Mouse (Mus musculus) bone marrow, adult 2 months (tissue): Measurements from ENCODE around the gene Spice1. TPM values are rescaled to one million over a fixed set of nuclear protein-coding genes. Genes with fewer than 3 reads are reported as not detected.

ENCODE experiments used
- H3K27ac ChIP-seq: fragments of 200-500 bp; 2 replicates; pipeline ENCODE4 v1.5.1; 2012; ENCODE audit warnings: low read depth, mild to moderate bottlenecking, control low read depth, inconsistent platforms, low read length; ENCODE audit not compliant: control insufficient read depth, poor library complexity, insufficient read depth
- H3K4me1 ChIP-seq: fragments of 200-500 bp; 2 replicates; pipeline ENCODE4 v1.6.1; 2011; ENCODE audit warnings: low read length; ENCODE audit not compliant: control insufficient read depth, insufficient read depth
- H3K4me3 ChIP-seq: fragments of 200-500 bp; replicated peaks from 2 replicates; pipeline ENCODE3; 2011; ENCODE audit warnings: mild to moderate bottlenecking, low read depth, low read length, control low read depth; ENCODE audit not compliant: control insufficient read depth
- CTCF ChIP-seq: fragments of 200-500 bp; IDR thresholded peaks from 2 replicates; pipeline ENCODE4 v1.5.1; 2011; ENCODE audit warnings: low read length, control low read depth; ENCODE audit not compliant: control insufficient read depth, insufficient read depth
- POLR2A ChIP-seq: fragments of 200-500 bp; IDR thresholded peaks from 2 replicates; pipeline ENCODE4 v1.6.1; 2011; ENCODE audit warnings: low read depth, mild to moderate bottlenecking, control low read depth, low read length, borderline replicate concordance; ENCODE audit not compliant: control insufficient read depth
- WGBS: fragments of 180-500 bp; shearing (Covaris S2); methylation state at CpG from one replicate; pipeline ENCODE4 v1.1.7; 2018; 5-methylcytosine and 5-hydroxymethylcytosine counted together
- polyA plus RNA-seq: library from polyadenylated mRNA; stranded (reverse); fragments of >200 nt; gene quantifications from 2 replicates; pipeline ENCODE4 v1.2.4, GENCODE M21; 2011; ENCODE audit warnings: low replicate concordance; ENCODE audit not compliant: missing spikeins, insufficient read depth, insufficient read length

The Spice1 gene
- polyA plus RNA-seq, 1 experiment: 7.6 TPM

DNA sequence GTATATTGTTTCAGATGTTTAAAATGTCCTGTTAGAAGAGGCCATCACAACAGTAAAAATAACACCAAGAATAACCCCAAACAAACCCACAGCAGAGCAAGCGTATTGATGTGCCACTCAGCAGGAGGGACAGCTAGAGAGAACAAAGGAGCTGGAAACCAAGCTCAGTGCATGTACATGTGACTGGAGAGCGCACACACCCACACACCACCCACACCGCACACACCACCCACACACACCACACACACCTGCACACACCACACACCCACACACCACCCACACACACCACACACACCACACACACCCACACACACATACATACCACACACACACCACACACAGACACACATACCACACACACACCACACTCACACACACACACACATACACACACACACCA, 26.7 kb upstream of the Spice1 start:
- Histone ChIP-seq H3K4me1 (no peaks in the 10 kb centered on the region; the same call in 1 of the 2 replicates), H3K27ac (no peak overlapping the region), H3K4me3 (no peak overlapping the region)
- 73% methylated on average over 3 of the region's 3 CpGs for WGBS
- TF ChIP-seq POLR2A (no peak), CTCF (no peak)

DNA sequence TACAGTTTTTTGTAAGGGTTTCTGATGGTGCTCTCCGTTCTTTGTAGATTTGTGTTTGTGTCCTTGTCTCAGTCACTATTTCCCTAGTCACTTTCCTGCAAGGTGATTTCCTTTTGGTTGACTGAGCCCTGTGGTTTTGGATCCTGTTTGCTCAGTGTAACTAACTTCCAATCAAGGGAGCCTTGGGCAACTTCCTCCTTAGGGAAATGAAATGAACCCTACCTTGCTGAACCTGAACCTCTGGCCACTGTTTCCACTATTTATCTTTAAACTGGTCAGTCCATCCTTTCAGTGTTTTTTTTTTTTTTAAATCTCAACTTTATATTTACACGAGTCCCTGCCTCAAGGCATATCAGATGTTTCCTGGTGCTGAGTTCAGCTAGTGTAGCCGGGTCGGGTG, 18.3 kb upstream of the Spice1 start:
- Histone ChIP-seq H3K27ac (no peak overlapping the region), H3K4me1 (no peaks in the 10 kb centered on the region), H3K4me3 (no peak overlapping the region)
- TF ChIP-seq CTCF (no peak), POLR2A (no peak)
- WGBS: 60% methylated on average over 4 of the region's 4 CpGs

DNA sequence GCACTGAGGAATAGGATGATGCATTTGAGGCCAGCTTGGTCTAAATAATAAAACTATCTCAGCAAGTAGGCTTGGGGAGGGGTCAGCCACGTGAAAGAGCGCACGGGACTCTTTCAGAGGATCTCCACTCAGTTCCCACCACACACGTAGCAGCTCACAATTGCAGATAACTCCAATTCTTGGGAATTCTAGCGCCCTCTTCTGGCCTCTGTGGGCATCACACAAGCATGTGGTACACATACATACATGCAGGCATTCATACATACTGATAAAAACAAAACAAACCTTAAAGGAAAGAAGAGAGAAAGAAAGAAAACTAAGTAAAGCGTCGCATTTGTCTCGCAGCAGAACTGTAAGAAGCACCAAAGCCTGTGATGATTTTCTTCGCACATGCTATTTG, 16.3 kb upstream of the Spice1 start:
- no peak for TF ChIP-seq POLR2A
- TF ChIP-seq CTCF: no peak
- Histone ChIP-seq H3K27ac (no peak overlapping the region), H3K4me3 (no peak overlapping the region), H3K4me1 (no peaks in the 10 kb centered on the region)
- 86% methylated on average over 9 of the region's 9 CpGs for WGBS

DNA sequence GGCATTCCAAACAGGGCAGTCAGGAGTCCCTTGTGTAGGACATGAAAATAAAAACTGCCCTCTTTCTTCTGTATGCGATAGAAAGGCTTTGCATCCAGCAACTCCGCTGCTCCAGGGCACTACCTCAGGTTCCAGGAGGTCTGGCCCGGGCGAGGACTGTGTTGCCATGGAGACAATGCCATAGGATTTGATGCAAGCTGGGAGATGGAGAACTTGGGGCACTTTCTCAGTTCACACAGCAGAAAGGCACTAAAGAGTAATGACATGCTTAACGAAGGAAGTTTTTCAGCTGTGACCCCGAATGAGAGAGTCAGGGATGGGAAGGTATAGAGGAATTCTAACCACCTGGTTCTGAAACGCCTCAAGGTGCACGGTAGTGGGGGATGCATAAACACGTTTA, 15.8 kb upstream of the Spice1 start:
- 69% methylated on average over 9 of the region's 9 CpGs for WGBS
- no peak overlapping the region for H3K4me3 ChIP-seq
- no peak for TF ChIP-seq POLR2A
- no peak for TF ChIP-seq CTCF
- H3K4me1 ChIP-seq: no peaks in the 10 kb centered on the region
- H3K27ac ChIP-seq: no peak overlapping the region

DNA sequence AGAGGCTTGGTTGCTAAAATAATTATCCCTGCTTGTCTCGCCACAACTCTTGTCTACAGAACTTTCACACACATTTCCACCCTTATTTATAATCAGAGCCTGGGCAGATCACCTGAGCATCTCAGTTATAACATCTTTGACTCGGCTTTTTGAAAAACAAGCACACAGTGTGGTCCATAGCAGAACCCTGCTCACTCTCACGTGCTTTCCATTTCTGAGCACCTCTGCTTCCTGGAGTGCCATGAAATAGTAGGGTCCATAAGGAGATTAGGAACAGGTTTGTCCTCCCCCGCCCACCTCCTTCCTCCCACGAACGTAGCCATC, 15.3 kb upstream of the Spice1 start:
- TF ChIP-seq POLR2A (no peak), CTCF (no peak)
- Histone ChIP-seq H3K4me1 (no peaks in the 10 kb centered on the region), H3K27ac (no peak overlapping the region), H3K4me3 (peak overlapping the region; percentile 1)
- WGBS: 24% methylated on average over 6 of the region's 6 CpGs

DNA sequence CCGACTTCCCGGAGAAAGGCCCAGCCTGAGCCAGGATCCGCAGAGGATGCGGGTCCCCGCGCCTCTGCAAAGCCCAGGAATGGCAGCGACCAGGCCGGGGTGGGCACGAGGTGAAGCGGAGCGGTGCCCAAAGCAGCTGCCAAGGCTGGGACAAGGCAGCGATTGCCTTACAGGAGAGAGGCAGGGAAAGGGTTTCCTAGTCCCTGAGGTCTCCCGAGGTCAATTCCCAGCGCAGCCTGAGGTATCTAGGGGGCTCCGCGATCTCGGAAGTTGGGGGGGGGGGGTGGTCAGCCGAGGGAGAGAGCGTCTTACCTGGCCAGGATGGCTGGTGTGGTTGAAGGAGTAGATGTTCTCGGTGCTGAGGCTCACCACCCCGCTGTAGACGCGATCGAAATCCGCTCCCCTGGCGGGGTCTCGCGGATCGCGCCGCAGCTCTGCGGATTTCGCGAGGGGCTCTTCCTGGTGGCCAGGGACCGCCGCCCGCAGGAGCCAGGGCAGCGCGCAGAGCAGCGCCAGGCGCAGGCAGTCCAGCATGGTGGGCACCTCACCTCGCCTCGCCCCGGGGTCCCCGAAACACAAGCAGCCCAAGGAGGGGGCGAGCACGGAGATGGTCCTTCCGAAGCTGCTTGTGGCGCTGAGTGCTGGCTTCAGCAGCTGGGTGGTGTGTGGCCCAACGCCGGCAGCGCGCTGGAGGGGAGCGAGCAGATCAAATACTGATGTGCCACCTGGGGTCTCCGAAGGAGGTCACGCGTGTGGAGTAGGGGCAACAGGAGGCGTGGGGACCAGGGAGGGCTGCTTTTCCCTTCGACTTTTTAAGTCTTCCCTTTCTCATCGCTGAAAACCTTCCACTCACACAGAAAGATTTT, 14.7 kb upstream of the Spice1 start:
- Histone ChIP-seq H3K27ac (peak overlapping the region; percentile 70), H3K4me3 (peak overlapping the region; percentile 68), H3K4me1 (no peaks in the 10 kb centered on the region)
- WGBS: 2% methylated on average over 59 of the region's 60 CpGs
- no peak for TF ChIP-seq POLR2A
- no peak for TF ChIP-seq CTCF

DNA sequence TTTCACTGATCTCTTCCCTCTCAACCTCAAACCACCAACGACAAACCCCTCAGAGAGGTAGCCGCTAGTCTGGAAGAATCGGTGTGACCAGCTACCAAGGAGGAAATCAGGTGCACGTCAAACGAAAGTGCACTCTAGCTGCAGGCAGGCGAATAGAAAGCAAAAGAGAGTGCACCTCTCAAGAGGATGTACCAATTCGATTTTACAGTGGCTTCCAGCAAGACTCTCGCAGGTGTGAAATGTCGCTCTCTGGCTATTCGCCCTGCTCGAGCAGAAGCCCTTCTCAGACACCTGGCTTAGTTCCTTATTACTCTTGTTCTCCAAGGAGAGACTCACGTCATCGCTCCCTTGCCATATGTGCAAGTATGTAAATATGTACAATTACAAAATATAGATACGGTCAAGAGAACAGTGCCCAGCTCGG, 14.0 kb upstream of the Spice1 start, which contains the start of gene Sidt1:
Sidt1 (minus strand) TSS at position 336 of the 424 bp plus-strand sequence.
- no peaks in the 10 kb centered on the region for H3K4me1 ChIP-seq
- H3K27ac ChIP-seq: peak within 1 kb of the TSS; percentile 70
- 3% methylated on average over 15 of the region's 15 CpGs for WGBS
- peak within 1 kb of the TSS; percentile 68 for H3K4me3 ChIP-seq
- TF ChIP-seq POLR2A: no peak
- no peak for TF ChIP-seq CTCF

DNA sequence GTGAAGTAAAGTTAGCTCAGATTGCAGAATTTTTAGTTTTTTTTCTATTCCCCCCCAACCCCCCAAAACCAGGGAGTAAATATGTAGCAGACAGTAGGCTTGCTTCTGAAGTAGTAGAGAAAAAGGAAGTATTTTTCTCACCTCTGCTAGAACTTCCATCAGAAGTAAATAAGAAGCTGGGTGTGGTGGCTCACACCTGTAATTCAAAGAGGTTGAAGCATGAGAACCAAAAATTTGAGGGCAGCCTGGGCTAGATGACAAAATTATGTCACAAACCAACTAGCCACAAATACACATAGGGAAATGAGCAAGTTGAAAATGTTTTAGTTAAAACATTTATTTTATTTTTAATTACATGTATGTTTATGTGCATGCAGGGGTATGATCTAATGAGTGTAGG, 9.4 kb upstream of the Spice1 start:
- Histone ChIP-seq H3K27ac (no peak overlapping the region), H3K4me1 (no peaks in the 10 kb centered on the region), H3K4me3 (no peak overlapping the region)
- no peak for TF ChIP-seq CTCF
- no peak for TF ChIP-seq POLR2A
